Mouse (Mus musculus): ENCODE data around the gene Lrp3. TPM values are rescaled to one million over a fixed set of nuclear protein-coding genes. Genes with fewer than 3 reads are reported as not detected.
"Not testable (repeated sequence)": the region's sequence is repeated elsewhere in the genome, so short reads cannot be mapped to it uniquely, and the experiment has no call there.

Lrp3 gene
- 7.6 and 9.7 TPM in 2 replicates for polyA plus RNA-seq (2014; fragmentation: Nextera tagmentation; extraction: Ambion mirVana)

GRCm38 (mm10) chr7:35215225-35215624 is at the start of gene Lrp3:
TSS of gene Lrp3 (minus strand) at chr7:35215498.
- Histone ChIP-seq H3K4me1 (ENCODE audit: control insufficient read depth, insufficient read depth, low read length) (peaks cover 13% of the 10 kb centered on the region; the same call in 1 of the 2 replicates), H3K27ac (ENCODE audit: low read depth, low read length) (no peak within 1 kb of the TSS; the same call in 1 of the 2 replicates), H3K27me3 (ENCODE audit: control insufficient read depth, insufficient read depth, low read length) (no peaks in the 10 kb centered on the region; the same call in 1 of the 2 replicates), H3K9me3 (ENCODE audit: control insufficient read depth, low read length) (no peaks in the 10 kb centered on the region), H3K9ac (ENCODE audit: low read depth, low read length) (peak within 1 kb of the TSS; percentile 87), H3K36me3 (ENCODE audit: control insufficient read depth, insufficient read depth, low read length) (peaks cover 9% of the 10 kb centered on the region), H3K4me3 (ENCODE audit: low read length) (peak within 1 kb of the TSS; percentile 65), H3K4me2 (replicated peaks; ENCODE audit: low read depth, low read length) (peak within 1 kb of the TSS; percentile 92)
- peak; percentile 93 for ATAC-seq (ENCODE audit: low FRiP score, low TSS enrichment)
- under 1% methylated on average over 53 of the region's 53 CpGs for WGBS

GRCm38 (mm10) chr7:35264746-35265145 is 49.4 kb upstream of the Lrp3 start:
- WGBS, result 7% methylated on average over 7 of the region's 7 CpGs
- no peak for ATAC-seq (ENCODE audit: low FRiP score, low TSS enrichment)

DNA sequence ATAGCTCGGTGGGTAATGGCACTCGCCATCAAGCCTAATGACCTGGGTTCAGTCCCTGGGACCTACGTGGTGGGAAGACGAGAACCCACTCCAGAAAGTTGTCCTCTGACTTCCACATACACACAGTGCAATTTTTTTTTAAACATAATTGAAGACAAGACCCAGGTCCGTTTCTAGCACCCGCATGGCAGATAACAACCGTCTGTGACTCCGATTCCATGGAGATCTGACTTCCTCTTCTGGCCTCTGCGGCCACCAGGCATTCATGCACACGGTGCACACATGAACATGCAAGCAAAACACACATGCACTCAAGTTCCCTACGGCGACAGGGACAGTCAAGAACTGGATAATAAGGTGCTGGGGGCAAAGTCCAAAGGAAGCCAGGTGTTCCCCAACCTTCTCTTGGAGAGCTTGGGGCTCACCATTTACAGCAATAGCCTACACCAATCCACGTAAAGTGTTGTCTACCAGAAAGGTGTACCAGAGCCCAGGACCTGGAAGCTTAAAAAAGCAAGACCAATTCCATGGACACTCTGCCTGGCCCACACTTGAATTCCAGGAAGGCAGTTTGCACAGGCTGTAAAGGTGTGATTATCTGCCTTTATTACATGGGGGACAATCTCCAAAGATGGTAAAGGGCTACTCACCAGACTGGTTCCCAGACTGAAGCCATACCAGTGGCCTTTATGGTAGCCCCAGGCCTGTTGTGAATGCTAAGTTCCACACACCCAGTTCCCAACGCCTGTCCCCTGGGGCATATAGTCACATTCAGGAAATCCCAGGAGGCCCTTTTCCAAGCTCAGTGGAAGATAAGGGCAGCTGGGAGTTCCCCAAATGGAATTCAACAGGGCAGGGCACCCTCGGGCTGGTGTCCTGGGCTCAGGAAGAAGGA is 48.5 kb upstream of the Lrp3 start:
- WGBS, result 80% methylated on average over 15 of the region's 15 CpGs
- H3K4me2 ChIP-seq (replicated peaks; ENCODE audit: low read depth, low read length), result no peak overlapping the region
- no peaks in the 10 kb centered on the region for H3K4me1 ChIP-seq (ENCODE audit: control insufficient read depth, insufficient read depth, low read length)
- no peaks in the 10 kb centered on the region for H3K36me3 ChIP-seq (ENCODE audit: control insufficient read depth, insufficient read depth, low read length)
- H3K9me3 ChIP-seq (ENCODE audit: control insufficient read depth, low read length), result no peaks in the 10 kb centered on the region
- no peak overlapping the region for H3K4me3 ChIP-seq (ENCODE audit: low read length)
- H3K27ac ChIP-seq (ENCODE audit: low read depth, low read length), result no peak overlapping the region
- no peak overlapping the region for H3K9ac ChIP-seq (ENCODE audit: low read depth, low read length)
- no peaks in the 10 kb centered on the region for H3K27me3 ChIP-seq (ENCODE audit: control insufficient read depth, insufficient read depth, low read length)
- no peak for ATAC-seq (ENCODE audit: low FRiP score, low TSS enrichment)

More at GRCm38 (mm10) chr7:35264746-35265145, 49.4 kb upstream of the Lrp3 start:
- no peaks in the 10 kb centered on the region for H3K27me3 ChIP-seq (ENCODE audit: control insufficient read depth, insufficient read depth, low read length)
- H3K9ac ChIP-seq (ENCODE audit: low read depth, low read length), result no peak overlapping the region
- H3K27ac ChIP-seq (ENCODE audit: low read depth, low read length), result no peak overlapping the region
- no peaks in the 10 kb centered on the region for H3K9me3 ChIP-seq (ENCODE audit: control insufficient read depth, low read length)
- no peak overlapping the region for H3K4me3 ChIP-seq (ENCODE audit: low read length)
- no peak overlapping the region for H3K4me2 ChIP-seq (replicated peaks; ENCODE audit: low read depth, low read length)
- H3K4me1 ChIP-seq (ENCODE audit: control insufficient read depth, insufficient read depth, low read length), result no peaks in the 10 kb centered on the region
- H3K36me3 ChIP-seq (ENCODE audit: control insufficient read depth, insufficient read depth, low read length), result no peaks in the 10 kb centered on the region

DNA sequence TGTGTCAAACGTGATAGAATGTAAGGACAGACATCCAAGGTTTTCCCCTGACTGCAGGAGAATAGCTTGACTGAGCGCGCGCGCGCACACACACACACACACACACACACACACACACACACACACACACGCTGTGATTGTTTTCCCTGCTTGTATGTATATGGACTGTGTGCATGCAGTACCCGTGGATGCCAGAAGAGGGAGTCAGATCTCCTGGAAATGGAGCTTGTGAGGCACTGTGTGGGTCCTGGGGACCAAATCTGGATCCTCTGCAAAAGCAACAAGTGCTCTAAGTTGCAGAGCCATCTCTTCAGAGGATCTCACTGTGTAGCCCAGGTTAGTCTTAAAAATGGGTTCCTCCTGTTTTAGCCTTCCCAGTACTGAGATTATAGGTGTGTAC is 44.1 kb upstream of the Lrp3 start:
- no peak for ATAC-seq (ENCODE audit: low FRiP score, low TSS enrichment)
- no peaks in the 10 kb centered on the region for H3K9me3 ChIP-seq (ENCODE audit: control insufficient read depth, low read length)
- WGBS, result 90% methylated on average over 8 of the region's 8 CpGs

GRCm38 (mm10) chr7:35258294-35258693 is 43.0 kb upstream of the Lrp3 start:
- Histone ChIP-seq H3K27me3 (ENCODE audit: control insufficient read depth, insufficient read depth, low read length) (no peaks in the 10 kb centered on the region), H3K9me3 (ENCODE audit: control insufficient read depth, low read length) (no peaks in the 10 kb centered on the region), H3K36me3 (ENCODE audit: control insufficient read depth, insufficient read depth, low read length) (no peaks in the 10 kb centered on the region), H3K27ac (ENCODE audit: low read depth, low read length) (no peak overlapping the region), H3K4me2 (replicated peaks; ENCODE audit: low read depth, low read length) (no peak overlapping the region), H3K9ac (ENCODE audit: low read depth, low read length) (no peak overlapping the region), H3K4me1 (ENCODE audit: control insufficient read depth, insufficient read depth, low read length) (no peaks in the 10 kb centered on the region), H3K4me3 (ENCODE audit: low read length) (no peak overlapping the region)
- whole genome bisulfite sequencing, result 47% methylated on average over 7 of the region's 7 CpGs
- ATAC-seq (ENCODE audit: low FRiP score, low TSS enrichment), result no peak

More for the DNA sequence above, 44.1 kb upstream of the Lrp3 start:
- Histone ChIP-seq H3K4me1 (ENCODE audit: control insufficient read depth, insufficient read depth, low read length) (no peaks in the 10 kb centered on the region), H3K9ac (ENCODE audit: low read depth, low read length) (no peak overlapping the region), H3K36me3 (ENCODE audit: control insufficient read depth, insufficient read depth, low read length) (no peaks in the 10 kb centered on the region), H3K27ac (ENCODE audit: low read depth, low read length) (no peak overlapping the region), H3K4me2 (replicated peaks; ENCODE audit: low read depth, low read length) (no peak overlapping the region), H3K4me3 (ENCODE audit: low read length) (no peak overlapping the region), H3K27me3 (ENCODE audit: control insufficient read depth, insufficient read depth, low read length) (no peaks in the 10 kb centered on the region)

- Histone ChIP-seq H3K36me3 (ENCODE audit: control insufficient read depth, insufficient read depth, low read length) (no peaks in the 10 kb centered on the region), H3K9ac (ENCODE audit: low read depth, low read length) (no peak overlapping the region; the same call in 1 of the 2 replicates), H3K4me3 (ENCODE audit: low read length) (peak overlapping the region; percentile 19; the same call in 1 of the 2 replicates), H3K4me2 (replicated peaks; ENCODE audit: low read depth, low read length) (peak overlapping the region; percentile 36), H3K27ac (ENCODE audit: low read depth, low read length) (no peak overlapping the region), H3K9me3 (ENCODE audit: control insufficient read depth, low read length) (no peaks in the 10 kb centered on the region), H3K4me1 (ENCODE audit: control insufficient read depth, insufficient read depth, low read length) (no peaks in the 10 kb centered on the region), H3K27me3 (ENCODE audit: control insufficient read depth, insufficient read depth, low read length) (no peaks in the 10 kb centered on the region)
- 11% methylated on average over 13 of the region's 13 CpGs for WGBS
- peak; percentile 59 for ATAC-seq (ENCODE audit: low FRiP score, low TSS enrichment)
Observed at GRCm38 (mm10) chr7:35252041-35252558, 36.8 kb upstream of the Lrp3 start.

DNA sequence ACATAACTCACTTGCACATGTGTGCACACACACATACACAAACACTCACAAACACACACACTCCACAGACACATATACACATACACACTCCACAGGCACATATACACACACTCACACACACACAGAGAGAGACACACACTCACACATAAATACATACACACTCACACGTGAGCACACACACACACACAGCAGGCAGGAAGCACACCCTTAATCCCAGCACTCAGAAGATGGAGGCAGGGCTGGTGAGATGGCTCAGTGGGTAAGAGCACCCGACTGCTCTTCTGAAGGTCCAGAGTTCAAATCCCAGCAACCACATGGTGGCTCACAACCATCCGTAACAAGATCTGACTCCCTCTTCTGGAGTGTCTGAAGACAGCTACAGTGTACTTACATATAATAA is 22.6 kb upstream of the Lrp3 start:
- not testable (repeated sequence) for H3K4me1 ChIP-seq (ENCODE audit: control insufficient read depth, insufficient read depth, low read length); H3K36me3 ChIP-seq (ENCODE audit: control insufficient read depth, insufficient read depth, low read length); H3K9ac ChIP-seq (ENCODE audit: low read depth, low read length); H3K9me3 ChIP-seq (ENCODE audit: control insufficient read depth, low read length); H3K4me2 ChIP-seq (replicated peaks; ENCODE audit: low read depth, low read length); H3K4me3 ChIP-seq (ENCODE audit: low read length); H3K27ac ChIP-seq (ENCODE audit: low read depth, low read length); ATAC-seq (ENCODE audit: low FRiP score, low TSS enrichment); H3K27me3 ChIP-seq (ENCODE audit: control insufficient read depth, insufficient read depth, low read length)
- WGBS, result 67% methylated on average over 2 of the region's 3 CpGs

DNA sequence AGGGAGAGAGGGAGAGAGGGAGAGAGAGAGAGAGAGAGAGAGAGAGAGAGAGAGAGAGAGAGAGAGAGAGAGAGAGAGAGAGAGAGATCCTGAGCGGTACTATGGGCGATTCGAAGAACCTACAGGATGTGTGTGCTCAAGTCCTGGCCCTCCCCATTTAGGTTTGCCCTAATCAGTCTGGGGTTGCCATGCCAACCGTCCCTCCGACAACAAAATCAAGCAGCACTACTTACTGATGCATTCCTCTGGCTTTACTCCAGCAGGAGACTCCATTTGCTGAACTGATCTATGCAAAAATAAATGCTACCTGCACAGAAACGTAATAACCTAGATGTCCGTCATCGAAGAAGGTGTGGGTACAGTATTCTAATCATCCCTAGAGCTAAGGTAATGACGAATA is 20.0 kb upstream of the Lrp3 start:
- no peaks in the 10 kb centered on the region for H3K36me3 ChIP-seq (ENCODE audit: control insufficient read depth, insufficient read depth, low read length)
- WGBS, result 18% methylated on average over 9 of the region's 9 CpGs
- H3K9me3 ChIP-seq (ENCODE audit: control insufficient read depth, low read length), result peaks cover 2% of the 10 kb centered on the region; the same call in 1 of the 2 replicates
- peak overlapping the region; percentile 68 for H3K27ac ChIP-seq (ENCODE audit: low read depth, low read length)
- H3K9ac ChIP-seq (ENCODE audit: low read depth, low read length), result 0 out of 2 replicates have a peak overlapping the region, but pooled peaks have one; percentile 69
- peak overlapping the region; percentile 59 for H3K4me3 ChIP-seq (ENCODE audit: low read length)
- H3K27me3 ChIP-seq (ENCODE audit: control insufficient read depth, insufficient read depth, low read length), result no peaks in the 10 kb centered on the region
- ATAC-seq (ENCODE audit: low FRiP score, low TSS enrichment), result peak; percentile 65; the same call in 1 of the 2 replicates
- 0 out of 2 replicates have a peak, but pooled peaks cover 4% of the 10 kb centered on the region for H3K4me1 ChIP-seq (ENCODE audit: control insufficient read depth, insufficient read depth, low read length)
- peak overlapping the region; percentile 54 for H3K4me2 ChIP-seq (replicated peaks; ENCODE audit: low read depth, low read length)

Measured in kidney, embryonic 14.5 days (tissue).